Mouse (Mus musculus): ENCODE results near the gene Nxt2.
"Not testable (repeated sequence)": the region's sequence is repeated elsewhere in the genome, so short reads cannot be mapped to it uniquely, and the experiment has no call there.

The Nxt2 gene

GRCm38 (mm10) chrX:142226542-142226941, at the start of gene Nxt2:
TSS of gene Nxt2 (plus strand) at chrX:142226770.
- no peak for DNase-seq (ENCODE audit: low spot score)

DNA sequence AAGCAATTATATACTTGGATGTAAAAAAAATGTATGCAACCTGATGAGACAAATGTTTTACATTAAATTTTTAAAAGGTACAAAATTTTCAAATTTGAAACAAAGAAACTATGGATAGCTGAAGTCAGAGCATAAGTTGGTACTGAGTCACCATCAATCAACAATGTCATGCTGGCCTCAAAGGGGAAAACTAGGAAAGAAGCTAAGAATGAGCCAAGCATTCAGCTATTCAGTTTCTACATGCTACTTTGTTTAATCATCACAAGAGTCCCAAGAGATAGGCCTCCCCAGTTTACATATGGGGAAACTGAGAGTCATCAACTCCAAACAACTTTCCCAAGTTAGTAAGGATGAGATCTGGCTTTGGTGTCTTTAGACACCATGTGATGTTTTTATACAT, 49.6 kb upstream of the Nxt2 start:
- no peak for DNase-seq (ENCODE audit: low spot score)

- DNase-seq (ENCODE audit: low spot score), result no peak
These were observed 44.5 kb upstream of the Nxt2 start for GRCm38 (mm10) chrX:142182026-142182425.

DNA sequence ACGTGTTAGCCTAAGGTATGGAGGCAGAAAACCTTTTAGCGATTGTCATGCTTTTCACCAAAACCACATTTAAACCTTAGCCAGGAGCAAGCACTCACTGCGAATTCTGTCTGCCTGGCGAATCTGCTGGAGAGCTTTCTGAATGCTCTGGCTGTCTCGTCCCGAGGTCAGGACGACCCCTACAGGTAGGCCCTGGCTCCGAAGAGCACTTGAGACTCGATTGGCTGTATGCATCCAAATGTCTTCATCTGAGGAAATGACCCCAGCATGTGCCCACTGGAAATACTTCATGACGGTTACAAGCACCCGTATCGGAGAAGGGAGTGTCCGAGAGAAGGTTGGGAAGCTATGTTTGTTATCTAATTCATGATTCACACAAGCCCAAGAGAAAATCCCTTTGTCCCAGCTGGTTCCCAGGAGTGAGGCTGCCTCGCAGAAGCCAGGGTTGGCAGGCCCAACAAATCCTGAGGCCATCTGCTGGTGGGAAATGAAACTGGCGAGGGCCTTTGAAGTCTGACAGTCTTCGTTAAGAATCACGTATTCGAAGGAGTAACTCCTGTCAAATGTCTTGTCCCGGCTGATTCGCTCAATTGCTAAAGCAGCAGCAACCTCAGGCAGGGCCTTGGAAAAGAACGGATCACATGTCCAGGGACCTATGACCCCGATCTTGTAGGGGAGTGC, 37.4 kb upstream of the Nxt2 start:
- DNase-seq (ENCODE audit: low spot score), result no peak

DNA sequence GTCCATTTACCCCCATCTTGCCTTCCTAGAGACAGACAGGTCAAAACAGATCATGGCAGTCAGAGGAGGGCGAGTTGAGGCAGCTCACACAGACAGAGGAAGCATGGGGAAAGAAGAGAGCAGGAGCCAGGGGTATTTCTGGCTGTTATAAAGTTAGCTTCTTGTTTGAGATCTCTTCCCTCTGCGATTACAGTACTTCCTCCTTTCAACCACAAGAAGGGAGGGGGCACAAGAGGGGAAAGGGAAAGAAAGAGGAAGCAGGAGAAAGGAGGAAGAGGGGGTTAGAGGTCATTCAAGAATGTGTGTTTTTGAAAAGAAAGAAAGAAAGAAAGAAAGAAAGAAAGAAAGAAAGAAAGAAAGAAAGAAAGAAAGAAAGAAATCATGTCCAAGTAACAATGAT, 36.2 kb upstream of the Nxt2 start:
- DNase-seq (ENCODE audit: low spot score), result no peak

- DNase-seq (ENCODE audit: low spot score), result no peak
These were observed 32.1 kb upstream of the Nxt2 start for GRCm38 (mm10) chrX:142194420-142194819.

GRCm38 (mm10) chrX:142195551-142195950, 31.0 kb upstream of the Nxt2 start:
- no peak for DNase-seq (ENCODE audit: low spot score)

DNA sequence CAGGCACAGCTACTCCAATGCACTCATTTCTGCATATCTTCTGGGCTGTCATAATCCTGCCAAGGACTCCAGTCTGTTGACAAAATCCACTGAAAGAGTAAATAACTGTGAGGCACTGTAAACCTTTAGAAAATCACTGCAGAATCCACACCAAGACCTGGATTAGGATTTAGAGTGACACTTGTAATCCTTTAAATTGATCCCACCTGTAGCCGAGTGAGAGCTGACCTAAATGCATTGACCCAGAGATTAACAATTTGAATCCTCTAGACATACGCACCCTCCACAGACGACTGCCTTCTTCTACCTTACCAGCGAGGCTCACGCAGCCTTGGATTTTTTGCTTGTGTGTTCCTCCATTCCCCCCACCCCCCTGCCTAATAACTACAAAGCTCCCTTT, 29.7 kb upstream of the Nxt2 start, which contains the start of gene Gucy2f:
Gene Gucy2f (minus strand): TSS at position 101 of the 400 bp plus-strand sequence.
- DNase-seq (ENCODE audit: low spot score), result no peak

DNA sequence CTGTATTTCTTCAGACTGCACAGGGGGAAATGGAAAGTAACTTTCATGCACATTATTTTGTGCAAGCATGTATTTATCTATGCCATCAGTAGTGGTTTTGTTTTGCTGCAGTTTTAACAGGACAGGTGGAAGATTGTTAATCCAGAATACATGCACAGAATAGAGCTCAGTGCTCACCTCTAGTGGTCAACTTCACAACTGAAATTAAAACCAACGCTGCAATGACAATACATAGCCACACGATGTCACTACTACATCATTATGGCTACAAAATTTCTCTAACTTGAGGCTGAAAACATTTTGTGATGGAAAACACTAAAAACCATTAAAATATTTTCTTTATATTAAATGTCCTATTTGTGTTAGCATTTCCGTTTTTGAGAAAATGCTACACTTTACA, 26.3 kb upstream of the Nxt2 start:
- DNase-seq (ENCODE audit: low spot score), result peak; percentile 69

- no peak for DNase-seq (ENCODE audit: low spot score)
These were observed 956 bp downstream of the Nxt2 start for GRCm38 (mm10) chrX:142227398-142228054.

DNA sequence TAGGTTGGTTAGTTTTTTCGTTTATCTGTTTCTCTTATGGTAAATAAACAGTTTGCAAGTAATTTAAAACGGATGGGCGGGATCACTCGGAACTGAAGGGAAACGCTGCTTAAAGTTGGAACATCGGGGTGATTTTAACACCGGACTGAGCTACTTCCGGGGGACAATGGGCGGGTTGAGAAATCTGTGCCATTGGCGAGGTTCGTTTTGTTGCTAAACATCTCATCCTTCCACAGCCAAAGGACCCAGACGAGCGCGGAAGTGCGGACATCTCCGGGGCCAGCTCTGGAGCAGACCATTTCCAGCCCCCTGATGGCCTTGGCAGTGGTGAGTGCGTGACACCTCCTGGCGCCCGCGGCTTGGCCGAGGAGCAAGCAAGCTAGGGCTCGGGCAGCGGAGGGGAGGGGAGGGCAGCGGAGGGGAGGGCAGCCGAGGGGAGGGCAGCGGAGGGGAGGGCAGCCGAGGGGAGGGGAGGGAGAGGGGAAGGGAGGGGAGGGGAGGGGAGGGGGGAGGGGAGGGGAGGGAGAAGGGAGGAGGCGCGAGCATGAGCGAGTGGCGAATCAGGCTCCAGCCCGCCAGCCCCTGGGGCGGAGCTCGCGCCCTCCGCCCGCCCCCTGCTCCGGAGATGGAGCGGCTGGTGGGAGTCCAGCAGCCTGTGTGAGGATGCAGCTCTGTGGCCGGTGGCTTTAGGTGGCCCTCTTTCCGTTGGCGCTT, 1.6 kb downstream of the Nxt2 start:
- DNase-seq (ENCODE audit: low spot score), result peak; percentile 41

DNA sequence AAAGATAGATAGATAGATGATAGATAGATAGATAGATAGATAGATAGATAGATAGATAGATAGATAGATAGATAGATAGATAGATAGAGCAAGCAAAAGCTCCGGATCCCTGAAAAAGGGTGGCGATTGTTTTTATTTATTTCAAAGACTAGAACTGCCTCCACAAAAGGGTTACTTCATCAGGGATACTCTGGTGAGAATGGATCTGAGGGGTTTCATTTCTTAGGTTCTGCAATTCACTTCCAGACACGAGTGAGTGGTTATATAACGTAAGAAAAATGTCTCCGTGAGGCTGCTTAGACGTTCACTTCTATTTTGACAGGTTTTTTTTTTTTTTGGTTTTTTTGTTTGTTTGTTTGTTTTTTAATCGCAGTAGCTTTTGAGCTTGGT, 2.2 kb downstream of the Nxt2 start:
- DNase-seq (ENCODE audit: low spot score), result no peak

DNA sequence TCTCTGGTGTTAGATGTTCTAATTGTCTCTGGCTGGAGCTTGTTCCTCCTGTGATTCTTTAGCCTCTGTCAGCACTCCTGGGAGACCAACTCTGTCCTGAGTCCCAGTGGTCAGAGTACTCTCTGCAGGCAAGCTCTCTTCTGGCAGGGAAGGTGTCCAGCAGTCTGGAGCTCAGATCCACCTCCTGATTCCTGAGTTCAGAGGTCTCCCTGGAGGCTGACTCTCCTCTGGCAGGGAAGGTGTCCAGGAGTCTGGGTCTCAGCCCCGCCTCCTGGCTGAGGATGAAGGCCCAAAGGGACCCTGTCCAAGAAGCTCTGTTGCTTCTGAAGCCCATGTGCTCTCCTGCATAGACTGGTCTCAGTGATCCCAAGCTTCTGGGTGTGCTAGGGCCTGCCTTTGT, 9.6 kb downstream of the Nxt2 start:
- not testable (repeated sequence) for DNase-seq (ENCODE audit: low spot score)

DNA sequence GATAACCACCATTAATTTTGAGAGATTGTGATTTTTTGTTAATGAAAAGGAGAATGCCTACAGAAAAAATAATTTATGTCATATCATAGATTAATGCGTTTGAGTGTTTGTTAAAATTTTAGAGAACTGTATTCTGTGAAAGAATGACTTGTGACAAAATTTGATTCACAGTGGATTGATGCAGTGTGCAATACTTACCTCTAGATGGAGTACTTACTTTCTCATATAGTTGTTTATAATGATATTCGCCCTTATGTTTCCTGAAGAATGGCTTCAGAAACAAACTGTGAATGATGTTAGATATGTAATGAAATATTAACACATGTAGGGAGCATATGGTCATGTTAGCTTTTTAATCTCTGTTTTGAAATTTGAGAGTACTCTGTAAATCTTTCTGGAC, 10.5 kb downstream of the Nxt2 start:
- DNase-seq (ENCODE audit: low spot score), result no peak

- no peak for DNase-seq (ENCODE audit: low spot score)
These were observed 19.2 kb downstream of the Nxt2 start for GRCm38 (mm10) chrX:142245682-142246327.

DNA sequence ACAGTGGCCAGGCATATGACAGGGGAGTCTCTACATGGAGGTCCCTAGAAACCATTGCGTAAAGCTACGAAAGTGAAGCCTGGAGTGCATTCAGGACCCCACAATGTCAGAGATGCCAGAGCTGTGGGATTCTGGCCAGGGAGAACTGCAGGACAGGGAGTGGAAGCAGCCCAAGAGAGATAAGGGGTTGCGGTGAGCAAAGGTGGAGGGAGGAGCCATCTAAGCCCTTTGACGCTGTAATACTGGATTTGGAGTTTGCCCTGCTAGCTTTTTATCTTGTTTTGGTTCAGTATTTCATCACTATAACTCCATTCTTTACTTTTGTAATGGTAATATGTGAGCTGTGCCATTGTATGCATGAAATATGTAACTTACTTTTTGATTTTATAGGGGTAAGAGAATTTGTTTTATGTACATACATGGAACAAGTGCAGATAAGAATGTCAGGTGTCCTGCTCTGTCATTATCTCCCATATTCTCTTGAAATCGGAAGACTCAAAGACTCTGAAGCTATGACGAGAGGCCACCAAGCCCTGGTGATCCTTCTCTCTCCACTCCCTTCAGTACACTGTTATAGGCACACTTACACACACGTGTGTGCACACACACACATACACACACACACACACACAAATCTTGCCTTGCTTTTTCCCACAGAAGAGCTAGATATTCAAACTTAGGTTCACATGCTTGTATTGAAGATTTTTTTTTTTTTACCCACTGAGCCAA, 23.6 kb downstream of the Nxt2 start:
- DNase-seq (ENCODE audit: low spot score), result no peak

GRCm38 (mm10) chrX:142276031-142276430, 49.5 kb downstream of the Nxt2 start:
- DNase-seq (ENCODE audit: low spot score), result no peak

DNA sequence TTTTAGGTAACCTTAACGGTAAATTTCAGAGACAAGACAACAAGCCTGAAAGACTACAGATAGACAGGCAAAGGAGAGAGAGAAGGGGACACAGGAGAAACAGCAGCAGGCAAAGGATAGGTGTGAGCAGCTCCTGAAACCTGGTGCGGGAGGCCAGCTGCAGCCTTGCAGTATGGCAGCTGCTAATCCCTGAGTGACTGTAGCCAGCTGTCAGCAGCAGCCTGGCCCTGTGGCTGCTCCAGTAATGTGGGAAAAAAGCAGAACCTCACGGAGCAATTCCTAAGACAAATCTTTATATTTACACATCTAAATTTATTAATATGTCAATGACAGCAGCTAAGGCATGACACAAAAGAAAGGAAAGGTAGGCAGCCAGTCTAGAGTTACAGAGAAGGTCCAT, 50.0 kb downstream of the Nxt2 start:
- DNase-seq (ENCODE audit: low spot score), result no peak

DNA sequence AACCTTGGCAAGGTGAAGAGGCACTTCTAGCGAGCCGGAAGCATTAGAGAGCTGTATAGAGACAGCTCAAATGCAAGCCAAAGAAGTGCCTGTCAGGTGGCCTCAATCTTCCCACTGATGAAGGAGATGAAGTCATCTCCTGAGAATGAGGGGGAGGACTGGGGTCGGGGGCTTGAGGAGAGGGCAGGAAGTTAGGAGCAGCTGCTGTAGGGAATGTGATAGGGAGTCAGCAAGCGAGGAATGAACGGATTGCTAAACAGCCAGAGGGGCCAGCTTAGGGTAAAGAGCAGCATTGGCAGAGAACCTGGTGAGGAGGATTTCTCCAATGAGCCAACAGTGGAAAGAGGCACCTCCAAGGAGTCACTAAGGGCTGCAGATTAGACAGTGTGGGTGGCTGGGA, 59.3 kb downstream of the Nxt2 start:
- DNase-seq (ENCODE audit: low spot score), result no peak
